Mouse (Mus musculus) liver, embryonic 16.5 days (tissue): ENCODE measurements at regions not wholly inside any gene's neighbourhood (a gene's known extent, or its start where the extent isn't known, plus 50 kb on each side); places are given as distances from the start of the nearest gene placed in this dataset.

Source experiments
- ATAC-seq: fragments of 200-750 bp; cut with Nextera tagmentation; 2 replicates; pipeline ENCODE4 v1.8.0; 2017; ENCODE audit warnings: low read depth, mild to moderate bottlenecking, moderate number of reproducible peaks, moderate library complexity
- H3K27ac ChIP-seq: fragments of 300-500 bp; sonication (generic); 2 replicates; pipeline ENCODE4 v1.5.1; 2014; ENCODE audit warnings: mild to moderate bottlenecking, low read length
- H3K27me3 ChIP-seq: fragments of 300-500 bp; sonication (generic); 2 replicates; pipeline ENCODE4 v1.6.1; 2014; ENCODE audit warnings: low read depth, low read length, mixed read lengths; ENCODE audit not compliant: control insufficient read depth, insufficient read depth
- H3K36me3 ChIP-seq: fragments of 300-500 bp; sonication (generic); 2 replicates; pipeline ENCODE4 v1.6.1; 2014; ENCODE audit warnings: mild to moderate bottlenecking; ENCODE audit not compliant: control insufficient read depth, insufficient read depth
- H3K4me1 ChIP-seq: fragments of 300-500 bp; sonication (generic); 2 replicates; pipeline ENCODE4 v1.6.1; 2014; ENCODE audit warnings: low read depth, low read length, mixed read lengths; ENCODE audit not compliant: control insufficient read depth
- H3K4me2 ChIP-seq: fragments of 300-500 bp; sonication (generic); 2 replicates; pipeline ENCODE4 v1.6.1; 2014; ENCODE audit warnings: low read depth, low read length, mixed read lengths
- H3K4me3 ChIP-seq: fragments of 300-500 bp; sonication (generic); 2 replicates; pipeline ENCODE4 v1.5.1; 2014; ENCODE audit warnings: low read depth, mild to moderate bottlenecking, low read length
- H3K9ac ChIP-seq: fragments of 300-500 bp; sonication (generic); 2 replicates; pipeline ENCODE4 v1.6.1; 2014; ENCODE audit warnings: low read depth, low read length
- H3K9me3 ChIP-seq: fragments of 300-500 bp; sonication (generic); replicated peaks from 2 replicates; pipeline ENCODE4 v1.6.1; 2016; ENCODE audit warnings: low read length; ENCODE audit not compliant: control insufficient read depth
- WGBS: fragments of 180-500 bp; shearing (Covaris S2); extraction: QIAGEN DNeasy Blood & Tissue Kit; methylation state at CpG from one replicate; pipeline ENCODE4 v1.1.7; 2014; ENCODE audit not compliant: insufficient replicate concordance; 5-methylcytosine and 5-hydroxymethylcytosine counted together

- no peak for ATAC-seq
- Histone ChIP-seq H3K4me3 (no peak overlapping the region), H3K4me1 (no peaks in the 10 kb centered on the region), H3K27me3 (peaks cover 4% of the 10 kb centered on the region; the same call in 1 of the 2 replicates), H3K27ac (no peak overlapping the region), H3K9ac (no peak overlapping the region), H3K9me3 (no peaks in the 10 kb centered on the region), H3K36me3 (no peaks in the 10 kb centered on the region), H3K4me2 (no peak overlapping the region)
- WGBS, result 38% methylated on average over 8 of the region's 8 CpGs
Observed at GRCm38 (mm10) chr11:84660877-84661276, 135.5 kb upstream of the Lhx1 start.

GRCm38 (mm10) chr11:84659370-84659937, 134.1 kb upstream of the Lhx1 start:
- no peak overlapping the region for H3K9ac ChIP-seq
- H3K27me3 ChIP-seq, result peaks cover 4% of the 10 kb centered on the region; the same call in 1 of the 2 replicates
- no peak for ATAC-seq
- WGBS, result 72% methylated on average over 7 of the region's 7 CpGs
- H3K9me3 ChIP-seq, result no peaks in the 10 kb centered on the region
- H3K4me3 ChIP-seq, result no peak overlapping the region
- H3K27ac ChIP-seq, result no peak overlapping the region
- H3K4me2 ChIP-seq, result no peak overlapping the region
- H3K4me1 ChIP-seq, result no peaks in the 10 kb centered on the region
- no peaks in the 10 kb centered on the region for H3K36me3 ChIP-seq

GRCm38 (mm10) chr11:84653481-84653880, 128.1 kb upstream of the Lhx1 start:
- WGBS, result 37% methylated on average over 8 of the region's 8 CpGs
- Histone ChIP-seq H3K36me3 (no peaks in the 10 kb centered on the region), H3K9me3 (no peaks in the 10 kb centered on the region), H3K4me3 (no peak overlapping the region), H3K4me2 (no peak overlapping the region), H3K9ac (no peak overlapping the region), H3K27me3 (peaks cover 11% of the 10 kb centered on the region), H3K4me1 (no peaks in the 10 kb centered on the region), H3K27ac (no peak overlapping the region)
- no peak for ATAC-seq

GRCm38 (mm10) chr11:84648899-84649298, 123.6 kb upstream of the Lhx1 start:
- Histone ChIP-seq H3K27me3 (peaks cover 22% of the 10 kb centered on the region), H3K9ac (no peak overlapping the region), H3K4me1 (no peaks in the 10 kb centered on the region), H3K27ac (no peak overlapping the region), H3K9me3 (peaks cover 3% of the 10 kb centered on the region; the same call in 1 of the 2 replicates), H3K4me3 (no peak overlapping the region), H3K4me2 (no peak overlapping the region), H3K36me3 (no peaks in the 10 kb centered on the region)
- no peak for ATAC-seq
- WGBS, result 80% methylated on average over 5 of the region's 5 CpGs

GRCm38 (mm10) chr11:84647104-84647503, 121.8 kb upstream of the Lhx1 start:
- no peak for ATAC-seq
- peaks cover 37% of the 10 kb centered on the region for H3K27me3 ChIP-seq
- H3K4me1 ChIP-seq, result no peaks in the 10 kb centered on the region
- H3K36me3 ChIP-seq, result no peaks in the 10 kb centered on the region
- no peak overlapping the region for H3K4me3 ChIP-seq
- H3K9me3 ChIP-seq, result peaks cover 3% of the 10 kb centered on the region; the same call in 1 of the 2 replicates
- no peak overlapping the region for H3K4me2 ChIP-seq
- H3K27ac ChIP-seq, result no peak overlapping the region
- H3K9ac ChIP-seq, result no peak overlapping the region
- WGBS, result 66% methylated on average over 5 of the region's 5 CpGs

GRCm38 (mm10) chr11:84643107-84643372, 117.7 kb upstream of the Lhx1 start:
- peaks cover 49% of the 10 kb centered on the region for H3K27me3 ChIP-seq
- no peak overlapping the region for H3K9ac ChIP-seq
- H3K4me1 ChIP-seq, result no peaks in the 10 kb centered on the region
- H3K4me2 ChIP-seq, result no peak overlapping the region
- no peak overlapping the region for H3K27ac ChIP-seq
- H3K4me3 ChIP-seq, result no peak overlapping the region
- H3K36me3 ChIP-seq, result no peaks in the 10 kb centered on the region
- WGBS, result 36% methylated on average over 5 of the region's 5 CpGs
- peaks cover 3% of the 10 kb centered on the region; the same call in 1 of the 2 replicates for H3K9me3 ChIP-seq
- no peak for ATAC-seq

- WGBS, result 3% methylated on average over 66 of the region's 67 CpGs
- Histone ChIP-seq H3K36me3 (no peaks in the 10 kb centered on the region), H3K27me3 (peaks cover 49% of the 10 kb centered on the region)
Observed at GRCm38 (mm10) chr11:84642300-84643106, 117.2 kb upstream of the Lhx1 start.

GRCm38 (mm10) chr11:84641601-84642000, 116.3 kb upstream of the Lhx1 start:
- H3K9ac ChIP-seq, result no peak overlapping the region
- no peak overlapping the region for H3K4me3 ChIP-seq
- H3K9me3 ChIP-seq, result no peaks in the 10 kb centered on the region
- 16% methylated on average over 5 of the region's 5 CpGs for WGBS
- no peak for ATAC-seq
- H3K4me2 ChIP-seq, result no peak overlapping the region
- no peaks in the 10 kb centered on the region for H3K36me3 ChIP-seq
- no peak overlapping the region for H3K27ac ChIP-seq
- H3K4me1 ChIP-seq, result no peaks in the 10 kb centered on the region
- peaks cover 49% of the 10 kb centered on the region for H3K27me3 ChIP-seq

More at GRCm38 (mm10) chr11:84642300-84643106, 117.2 kb upstream of the Lhx1 start:
- 0 out of 2 replicates have a peak overlapping the region, but pooled peaks have one; percentile 10 for H3K4me2 ChIP-seq
- H3K27ac ChIP-seq, result no peak overlapping the region
- no peaks in the 10 kb centered on the region for H3K4me1 ChIP-seq
- no peak for ATAC-seq
- H3K4me3 ChIP-seq, result no peak overlapping the region
- peaks cover 3% of the 10 kb centered on the region; the same call in 1 of the 2 replicates for H3K9me3 ChIP-seq
- no peak overlapping the region for H3K9ac ChIP-seq

GRCm38 (mm10) chr11:84638353-84638752, 113.0 kb upstream of the Lhx1 start:
- Histone ChIP-seq H3K27me3 (peaks cover 37% of the 10 kb centered on the region), H3K4me1 (no peaks in the 10 kb centered on the region), H3K36me3 (no peaks in the 10 kb centered on the region), H3K9ac (no peak overlapping the region), H3K4me3 (no peak overlapping the region), H3K4me2 (no peak overlapping the region), H3K27ac (no peak overlapping the region), H3K9me3 (no peaks in the 10 kb centered on the region)
- 11% methylated on average over 7 of the region's 9 CpGs for WGBS
- no peak for ATAC-seq
